Mouse (Mus musculus) neural tube, embryonic 11.5 days (tissue): ENCODE data around the gene 1600014C23Rik. TPM values are rescaled to one million over a fixed set of nuclear protein-coding genes. Genes with fewer than 3 reads are reported as not detected.

Experiments used
- ATAC-seq: fragments of 200-750 bp; cut with Nextera tagmentation; 2 replicates; pipeline ENCODE4 v1.8.0; 2017; ENCODE audit warnings: moderate number of reproducible peaks, mild to moderate bottlenecking, moderate TSS enrichment, moderate library complexity; ENCODE audit not compliant: insufficient read depth, low FRiP score, low TSS enrichment
- DNase-seq: peaks from one replicate; pipeline ENCODE4 v3.0.0-alpha.2; 2015; ENCODE audit warnings: low spot score
- H3K27ac ChIP-seq: fragments of 300-500 bp; sonication (generic); 2 replicates; pipeline ENCODE4 v1.5.1; 2014; ENCODE audit warnings: low read depth, mild to moderate bottlenecking, low read length
- H3K27me3 ChIP-seq: fragments of 300-500 bp; sonication (generic); 2 replicates; pipeline ENCODE4 v1.6.1; 2014; ENCODE audit warnings: mild to moderate bottlenecking, low read length, mixed read lengths; ENCODE audit not compliant: control insufficient read depth, insufficient read depth
- H3K36me3 ChIP-seq: fragments of 300-500 bp; sonication (generic); 2 replicates; pipeline ENCODE4 v1.6.1; 2014; ENCODE audit warnings: mild to moderate bottlenecking, low read length, moderate library complexity, mixed read lengths; ENCODE audit not compliant: control insufficient read depth, insufficient read depth
- H3K4me1 ChIP-seq: fragments of 300-500 bp; sonication (generic); 2 replicates; pipeline ENCODE4 v1.6.1; 2014; ENCODE audit warnings: low read length, mixed read lengths; ENCODE audit not compliant: control insufficient read depth, insufficient read depth
- H3K4me2 ChIP-seq: fragments of 300-500 bp; sonication (generic); 2 replicates; pipeline ENCODE4 v1.6.1; 2014; ENCODE audit warnings: low read depth, mild to moderate bottlenecking, moderate library complexity
- H3K4me3 ChIP-seq: fragments of 300-500 bp; sonication (generic); 2 replicates; pipeline ENCODE4 v1.5.1; 2014; ENCODE audit warnings: low read depth, low read length
- H3K9ac ChIP-seq: fragments of 300-500 bp; sonication (generic); 2 replicates; pipeline ENCODE4 v1.6.1; 2014; ENCODE audit warnings: mild to moderate bottlenecking, low read length
- H3K9me3 ChIP-seq: fragments of 300-500 bp; sonication (generic); 2 replicates; pipeline ENCODE4 v1.6.1; 2016; ENCODE audit warnings: low read length; ENCODE audit not compliant: control insufficient read depth
- WGBS: fragments of 180-500 bp; shearing (Covaris S2); extraction: QIAGEN DNeasy Blood & Tissue Kit; methylation state at CpG from one replicate; pipeline ENCODE4 v1.1.7; 2014; 5-methylcytosine and 5-hydroxymethylcytosine counted together
- polyA plus RNA-seq: library from polyadenylated mRNA; unstranded; fragments of >200 nt; fragmentation: Nextera tagmentation; extraction: Ambion mirVana; gene quantifications from 2 replicates; pipeline ENCODE4 v1.2.1, GENCODE M21; 2014

The 1600014C23Rik gene
- polyA plus RNA-seq, 1 experiment from 2014 or later = not detected

- DNase-seq = no peak
- ATAC-seq = no peak
- 14% methylated on average over 3 of the region's 3 CpGs for WGBS
- Histone ChIP-seq H3K27ac (no peak overlapping the region), H3K27me3 (peaks cover 3% of the 10 kb centered on the region; the same call in 1 of the 2 replicates), H3K4me2 (peak overlapping the region; percentile 66), H3K9ac (peak overlapping the region; percentile 44), H3K36me3 (no peaks in the 10 kb centered on the region), H3K4me3 (peak overlapping the region; percentile 19; the same call in 1 of the 2 replicates), H3K9me3 (no peaks in the 10 kb centered on the region; the same call in 1 of the 2 replicates), H3K4me1 (peaks cover 27% of the 10 kb centered on the region)
Measured at GRCm38 (mm10) chr17:45734333-45734732, 689 bp upstream of the 1600014C23Rik start.

- no peak; the same call in 1 of the 2 replicates for ATAC-seq
- WGBS = 66% methylated on average over 19 of the region's 19 CpGs
- H3K4me1 ChIP-seq = peaks cover 27% of the 10 kb centered on the region
Measured at GRCm38 (mm10) chr17:45733038-45733734, 458 bp downstream of the 1600014C23Rik start.

GRCm38 (mm10) chr17:45731172-45731864, 2.3 kb downstream of the 1600014C23Rik start:
- DNase-seq = peak; percentile 89
- Histone ChIP-seq H3K9ac (no peak overlapping the region), H3K4me2 (no peak overlapping the region), H3K9me3 (no peaks in the 10 kb centered on the region; the same call in 1 of the 2 replicates), H3K27me3 (peaks cover 3% of the 10 kb centered on the region; the same call in 1 of the 2 replicates), H3K4me1 (peaks cover 23% of the 10 kb centered on the region), H3K36me3 (no peaks in the 10 kb centered on the region), H3K4me3 (no peak overlapping the region), H3K27ac (no peak overlapping the region)
- WGBS = 29% methylated on average over 9 of the region's 9 CpGs
- no peak for ATAC-seq

More at GRCm38 (mm10) chr17:45733038-45733734, 458 bp downstream of the 1600014C23Rik start:
- Histone ChIP-seq H3K27ac (no peak overlapping the region), H3K9me3 (no peaks in the 10 kb centered on the region; the same call in 1 of the 2 replicates), H3K27me3 (peaks cover 3% of the 10 kb centered on the region; the same call in 1 of the 2 replicates), H3K9ac (peak overlapping the region; percentile 44), H3K4me3 (peak overlapping the region; percentile 19), H3K4me2 (peak overlapping the region; percentile 66), H3K36me3 (no peaks in the 10 kb centered on the region)
- no peak for DNase-seq

GRCm38 (mm10) chr17:45730696-45731095, 2.9 kb downstream of the 1600014C23Rik start:
- H3K9ac ChIP-seq = no peak overlapping the region
- ATAC-seq = no peak
- no peaks in the 10 kb centered on the region; the same call in 1 of the 2 replicates for H3K9me3 ChIP-seq

DNA sequence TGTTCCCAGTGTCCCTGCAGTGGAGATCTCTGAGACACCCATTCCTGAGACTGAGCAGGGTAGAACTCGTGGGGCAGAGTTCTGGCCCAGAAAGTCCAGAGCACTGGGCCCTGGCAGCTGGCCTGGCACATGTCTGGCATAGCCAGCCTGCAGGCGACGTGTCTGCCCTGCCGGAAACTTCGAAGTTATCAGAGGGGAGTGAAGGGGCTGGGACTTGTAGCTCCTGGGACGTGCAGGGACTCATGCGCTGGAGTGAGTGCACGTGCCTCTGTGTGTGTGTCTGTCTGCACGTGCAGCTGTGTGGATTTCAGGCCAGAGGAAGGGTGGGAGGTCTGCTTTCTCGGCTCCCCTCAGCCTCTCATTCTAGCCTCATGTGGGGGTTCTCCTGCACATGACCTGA, 4.3 kb downstream of the 1600014C23Rik start:
- H3K27ac ChIP-seq = no peak overlapping the region
- 68% methylated on average over 10 of the region's 10 CpGs for WGBS

More at GRCm38 (mm10) chr17:45730696-45731095, 2.9 kb downstream of the 1600014C23Rik start:
- no peak for DNase-seq
- peaks cover 17% of the 10 kb centered on the region for H3K4me1 ChIP-seq
- no peak overlapping the region for H3K4me3 ChIP-seq
- WGBS = 89% methylated on average over 4 of the region's 4 CpGs
- no peak overlapping the region for H3K4me2 ChIP-seq
- H3K27me3 ChIP-seq = peaks cover 3% of the 10 kb centered on the region; the same call in 1 of the 2 replicates
- no peaks in the 10 kb centered on the region for H3K36me3 ChIP-seq
- no peak overlapping the region for H3K27ac ChIP-seq

GRCm38 (mm10) chr17:45727983-45728723, 5.5 kb downstream of the 1600014C23Rik start:
- peaks cover 2% of the 10 kb centered on the region; the same call in 1 of the 2 replicates for H3K27me3 ChIP-seq
- no peaks in the 10 kb centered on the region for H3K36me3 ChIP-seq
- H3K4me3 ChIP-seq = no peak overlapping the region
- DNase-seq = no peak
- H3K27ac ChIP-seq = no peak overlapping the region
- WGBS = 52% methylated on average over 8 of the region's 8 CpGs
- H3K9ac ChIP-seq = 0 out of 2 replicates have a peak overlapping the region, but pooled peaks have one; percentile 26
- no peak for ATAC-seq
- H3K4me2 ChIP-seq = no peak overlapping the region
- peaks cover 5% of the 10 kb centered on the region; the same call in 1 of the 2 replicates for H3K4me1 ChIP-seq
- H3K9me3 ChIP-seq = no peaks in the 10 kb centered on the region; the same call in 1 of the 2 replicates

More for the DNA sequence above, 4.3 kb downstream of the 1600014C23Rik start:
- no peaks in the 10 kb centered on the region for H3K36me3 ChIP-seq
- H3K4me1 ChIP-seq = peaks cover 10% of the 10 kb centered on the region
- peaks cover 3% of the 10 kb centered on the region; the same call in 1 of the 2 replicates for H3K27me3 ChIP-seq
- no peak for DNase-seq
- no peak overlapping the region for H3K9ac ChIP-seq
- no peak overlapping the region for H3K4me2 ChIP-seq
- H3K9me3 ChIP-seq = no peaks in the 10 kb centered on the region; the same call in 1 of the 2 replicates
- H3K4me3 ChIP-seq = no peak overlapping the region
- no peak for ATAC-seq

GRCm38 (mm10) chr17:45727481-45727880, 6.2 kb downstream of the 1600014C23Rik start:
- DNase-seq (no peak), ATAC-seq (no peak)
- Histone ChIP-seq H3K27ac (no peak overlapping the region), H3K4me2 (no peak overlapping the region), H3K4me1 (peaks cover 6% of the 10 kb centered on the region), H3K36me3 (no peaks in the 10 kb centered on the region), H3K4me3 (no peak overlapping the region), H3K9me3 (no peaks in the 10 kb centered on the region; the same call in 1 of the 2 replicates), H3K27me3 (no peaks in the 10 kb centered on the region), H3K9ac (no peak overlapping the region)
- 76% methylated on average over 2 of the region's 2 CpGs for WGBS

GRCm38 (mm10) chr17:45726249-45726648, 7.4 kb downstream of the 1600014C23Rik start:
- ATAC-seq = no peak
- 55% methylated on average over 7 of the region's 7 CpGs for WGBS
- Histone ChIP-seq H3K9me3 (no peaks in the 10 kb centered on the region; the same call in 1 of the 2 replicates), H3K4me2 (no peak overlapping the region), H3K4me3 (no peak overlapping the region), H3K4me1 (peaks cover 6% of the 10 kb centered on the region), H3K36me3 (no peaks in the 10 kb centered on the region), H3K9ac (no peak overlapping the region), H3K27ac (no peak overlapping the region), H3K27me3 (no peaks in the 10 kb centered on the region)
- peak; percentile 8 for DNase-seq
